Mouse (Mus musculus): ENCODE results near the gene Ric1.

DNA sequence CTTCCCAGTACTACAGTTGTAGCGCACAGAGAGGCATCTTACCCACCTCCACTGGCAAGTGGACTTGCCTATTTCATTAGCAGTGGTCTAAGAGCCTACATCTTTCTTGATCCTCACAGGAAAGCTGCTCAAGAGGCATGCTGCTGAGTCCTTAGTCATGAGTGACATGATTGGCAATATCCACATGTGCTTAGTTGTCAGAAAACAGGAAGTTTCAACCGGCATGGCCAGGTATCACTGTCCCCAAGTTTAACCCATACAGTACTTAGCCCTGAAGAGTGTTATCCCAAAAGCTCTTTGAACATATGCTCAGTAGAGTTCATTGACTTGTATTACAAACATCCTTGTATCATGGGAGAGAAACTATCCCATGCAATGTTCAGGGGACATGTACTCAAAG is 90.0 kb downstream of the Ric1 start:
- TF ChIP-seq CTCF (IDR thresholded peaks at IDR 0.05; ENCODE audit: insufficient read depth, low read depth, low read length) (no peak), POLR2A (IDR thresholded peaks at IDR 0.05; ENCODE audit: insufficient read depth, low read depth, low read length) (no peak)
